In genomic region chrX:94507698-94508441, GRCm38 (mm10) we compare ENCODE assay signal across 7 mouse cellular contexts. TPM values are rescaled to one million over a fixed set of nuclear protein-coding genes. Genes with fewer than 3 reads are reported as not detected.
A peak's percentile ranks its signal among the peaks of the same experiment; 100 is the strongest.
DNase-seq lines count a peak whose midpoint lies in the region; ATAC-seq lines count a peak whose summit lies in the region.
"Not testable (repeated sequence)": the region's sequence is repeated elsewhere in the genome, so short reads cannot be mapped to it uniquely, and the experiment has no call there.

No protein-coding gene starts in this region.

- not testable (repeated sequence) for H3K9me3 ChIP-seq in hindbrain, embryonic 15.5 days; midbrain, embryonic 15.5 days; neural tube, embryonic 15.5 days (replicated peaks)

- peaks cover 11% of the 10 kb centered on the region; the same call in 1 of the 2 replicates for H3K4me1 ChIP-seq in hindbrain, embryonic 15.5 days (replicated peaks)
- H3K4me1 ChIP-seq in midbrain, embryonic 15.5 days; neural tube, embryonic 15.5 days: not testable (repeated sequence)

- not testable (repeated sequence) for H3K27me3 ChIP-seq in hindbrain, embryonic 15.5 days; midbrain, embryonic 15.5 days (replicated peaks); neural tube, embryonic 15.5 days (replicated peaks)

- peak; percentile 9 for DNase-seq in adrenal gland, adult 8-10 months
- DNase-seq in cerebellum, postnatal 10 days = peak; percentile 3
- DNase-seq in layer of hippocampus, postnatal 36 days = peak; percentile 3 to 4

- not testable (repeated sequence) for H3K4me3 ChIP-seq in hindbrain, embryonic 15.5 days; midbrain, embryonic 15.5 days; neural tube, embryonic 15.5 days (replicated peaks)

- H3K4me2 ChIP-seq in hindbrain, embryonic 15.5 days = peak overlapping the region; percentile 24; the same call in 1 of the 2 replicates
- H3K4me2 ChIP-seq in midbrain, embryonic 15.5 days = peak overlapping the region; percentile 22; the same call in 1 of the 2 replicates
- H3K4me2 ChIP-seq in neural tube, embryonic 15.5 days = not testable (repeated sequence)

- not testable (repeated sequence) for H3K9ac ChIP-seq in hindbrain, embryonic 15.5 days; midbrain, embryonic 15.5 days; neural tube, embryonic 15.5 days (replicated peaks)

- WGBS in hindbrain, embryonic 15.5 days = 17% methylated on average over 8 of the region's 14 CpGs
- 23% methylated on average over 8 of the region's 14 CpGs for WGBS in midbrain, embryonic 15.5 days
- 27% methylated on average over 6 of the region's 14 CpGs for WGBS in neural tube, embryonic 15.5 days

- peak; percentile 44 for ATAC-seq in frontal cortex, adult (ENCODE audit: low TSS enrichment)
- peak; percentile 95 for ATAC-seq in hindbrain, embryonic 15.5 days (ENCODE audit: low FRiP score, low read depth)
- peak; percentile 98 for ATAC-seq in midbrain, embryonic 15.5 days (replicated peaks)
- ATAC-seq in neural tube, embryonic 15.5 days (ENCODE audit: low FRiP score) = peak; percentile 96

- peak overlapping the region; percentile 78 for H3K27ac ChIP-seq in hindbrain, embryonic 15.5 days (replicated peaks)
- peak overlapping the region; percentile 83 for H3K27ac ChIP-seq in midbrain, embryonic 15.5 days
- peak overlapping the region; percentile 77 for H3K27ac ChIP-seq in neural tube, embryonic 15.5 days (replicated peaks)

- H3K36me3 ChIP-seq in hindbrain, embryonic 15.5 days; midbrain, embryonic 15.5 days (replicated peaks); neural tube, embryonic 15.5 days: not testable (repeated sequence)

RNA-seq across cellular contexts. Expression of gene Maged1, which starts 34.1 kb away (rescaled TPM):
- total RNA-seq in adrenal gland, adult 8-10 months (2022) = 100 to 1,000 TPM; 241 to 298 (median 281) TPM
- 922 and 962 TPM in 2 replicates for polyA plus RNA-seq in hindbrain, embryonic 15.5 days (2015; fragmentation: Nextera tagmentation; extraction: Ambion mirVana)
- 100 to 1,000 TPM; 507 to 531 TPM for total RNA-seq in layer of hippocampus, postnatal 36 days (2021)
- 1,088 and 1,133 TPM in 2 replicates for polyA plus RNA-seq in midbrain, embryonic 15.5 days (2015; fragmentation: Nextera tagmentation; extraction: Ambion mirVana)
- polyA plus RNA-seq in neural tube, embryonic 15.5 days (2015; fragmentation: Nextera tagmentation; extraction: Ambion mirVana) = 910 and 1,001 TPM in 2 replicates

Comparison
In these comparisons a context has a peak if more than half of its experiments do, and no peak if none do; other contexts are left out.
1. ATAC-seq: peak in every context shown above with its lines; median percentile 98 in midbrain, embryonic 15.5 days; 96 in neural tube, embryonic 15.5 days; 95 in hindbrain, embryonic 15.5 days; 44 in frontal cortex, adult.